Mouse (Mus musculus) testis, adult 2 months (tissue): ENCODE results near the gene Trnp1. TPM values are rescaled to one million over a fixed set of nuclear protein-coding genes. Genes with fewer than 3 reads are reported as not detected.
A peak's percentile ranks its signal among the peaks of the same experiment; 100 is the strongest.

Experiments
- H3K27ac ChIP-seq: fragments of 200-500 bp; 2 replicates; pipeline ENCODE4 v1.5.1; 2012; ENCODE audit warnings: low read depth, low read length; ENCODE audit not compliant: control insufficient read depth, insufficient read depth
- H3K27me3 ChIP-seq: fragments of 200-500 bp; 2 replicates; pipeline ENCODE4 v1.6.1; 2012; ENCODE audit warnings: mild to moderate bottlenecking, low read length, moderate library complexity; ENCODE audit not compliant: control insufficient read depth, insufficient read depth
- H3K36me3 ChIP-seq: fragments of 200-500 bp; 2 replicates; pipeline ENCODE4 v1.6.1; 2012; ENCODE audit warnings: mild to moderate bottlenecking, low read length; ENCODE audit not compliant: control insufficient read depth, insufficient read depth
- H3K4me1 ChIP-seq: fragments of 200-500 bp; 2 replicates; pipeline ENCODE4 v1.6.1; 2012; ENCODE audit warnings: low read length; ENCODE audit not compliant: control insufficient read depth, insufficient read depth
- H3K4me3 ChIP-seq: fragments of 200-500 bp; 2 replicates; pipeline ENCODE4 v1.5.1; 2012; ENCODE audit warnings: low read depth, mild to moderate bottlenecking, low read length, moderate library complexity, mixed read lengths; ENCODE audit not compliant: control insufficient read depth
- CTCF ChIP-seq: fragments of 200-500 bp; IDR thresholded peaks from 2 replicates; pipeline ENCODE4 v1.5.1; 2012; ENCODE audit warnings: low read depth, mild to moderate bottlenecking, inconsistent platforms, low read length, moderate library complexity; ENCODE audit not compliant: control insufficient read depth, insufficient read depth, insufficient replicate concordance
- POLR2A ChIP-seq: fragments of 200-500 bp; IDR thresholded peaks from 2 replicates; pipeline ENCODE4 v1.6.1; 2012; ENCODE audit warnings: low read depth, mild to moderate bottlenecking, inconsistent platforms, low read length, moderate library complexity; ENCODE audit not compliant: control insufficient read depth
- polyA plus RNA-seq: library from polyadenylated mRNA; depleted of rRNA; stranded (reverse); fragments of >200 nt; gene quantifications from 2 replicates; pipeline ENCODE4 v1.2.3, GENCODE M21; 2012

Gene Trnp1
- polyA plus RNA-seq, 1 experiment = 2.0 TPM

GRCm38 (mm10) chr4:133452433-133452832 is 45.9 kb downstream of the Trnp1 start:
- Histone ChIP-seq H3K4me3 (no peak overlapping the region), H3K27me3 (no peaks in the 10 kb centered on the region), H3K4me1 (peaks cover 5% of the 10 kb centered on the region), H3K36me3 (no peaks in the 10 kb centered on the region), H3K27ac (no peak overlapping the region)
- TF ChIP-seq CTCF (no peak), POLR2A (no peak)

- H3K4me3 ChIP-seq = no peak overlapping the region
- peak; percentile 91 for TF ChIP-seq CTCF
- no peak for TF ChIP-seq POLR2A
- peaks cover 5% of the 10 kb centered on the region for H3K4me1 ChIP-seq
- H3K27ac ChIP-seq = no peak overlapping the region
- H3K27me3 ChIP-seq = no peaks in the 10 kb centered on the region
- no peaks in the 10 kb centered on the region for H3K36me3 ChIP-seq
These were observed 46.8 kb downstream of the Trnp1 start for GRCm38 (mm10) chr4:133451536-133451935.

GRCm38 (mm10) chr4:133449726-133450125 is 48.6 kb downstream of the Trnp1 start:
- H3K4me1 ChIP-seq = peaks cover 5% of the 10 kb centered on the region
- peak overlapping the region; percentile 37; the same call in 1 of the 2 replicates for H3K27ac ChIP-seq
- H3K27me3 ChIP-seq = no peaks in the 10 kb centered on the region
- no peak for TF ChIP-seq POLR2A
- peak; percentile 84; the same call in 1 of the 2 replicates for TF ChIP-seq CTCF
- H3K4me3 ChIP-seq = no peak overlapping the region
- H3K36me3 ChIP-seq = no peaks in the 10 kb centered on the region

GRCm38 (mm10) chr4:133448708-133449388 is 49.5 kb downstream of the Trnp1 start:
- no peak overlapping the region for H3K27ac ChIP-seq
- peaks cover 5% of the 10 kb centered on the region for H3K4me1 ChIP-seq
- H3K4me3 ChIP-seq = no peak overlapping the region
- no peaks in the 10 kb centered on the region for H3K36me3 ChIP-seq
- TF ChIP-seq CTCF (no peak), POLR2A (no peak)
- no peaks in the 10 kb centered on the region for H3K27me3 ChIP-seq

- H3K27me3 ChIP-seq = no peaks in the 10 kb centered on the region
- H3K4me1 ChIP-seq = peaks cover 5% of the 10 kb centered on the region
- no peak overlapping the region for H3K27ac ChIP-seq
- H3K36me3 ChIP-seq = no peaks in the 10 kb centered on the region
- no peak for TF ChIP-seq POLR2A
- no peak for TF ChIP-seq CTCF
- H3K4me3 ChIP-seq = no peak overlapping the region
These were observed 50.4 kb downstream of the Trnp1 start for GRCm38 (mm10) chr4:133447967-133448366.

- no peaks in the 10 kb centered on the region for H3K27me3 ChIP-seq
- no peaks in the 10 kb centered on the region for H3K36me3 ChIP-seq
- no peak overlapping the region for H3K27ac ChIP-seq
- peaks cover 5% of the 10 kb centered on the region for H3K4me1 ChIP-seq
- TF ChIP-seq CTCF = no peak
- TF ChIP-seq POLR2A = no peak
- no peak overlapping the region for H3K4me3 ChIP-seq
These were observed 51.0 kb downstream of the Trnp1 start for GRCm38 (mm10) chr4:133447366-133447765.

- Histone ChIP-seq H3K27ac (no peak overlapping the region), H3K4me1 (peaks cover 7% of the 10 kb centered on the region), H3K27me3 (no peaks in the 10 kb centered on the region), H3K4me3 (no peak overlapping the region), H3K36me3 (no peaks in the 10 kb centered on the region)
- TF ChIP-seq CTCF (no peak), POLR2A (no peak)
These were observed 52.6 kb downstream of the Trnp1 start for GRCm38 (mm10) chr4:133445727-133446126.
